ENCODE assay signal across 1 mouse cellular context in genomic region chr11:101982981-101983411, GRCm38 (mm10).
TF ChIP-seq lines count a peak whose summit lies in the region.

No protein-coding gene starts in this region.

TF ChIP-seq in CH12.LX, 34 proteins besides CTCF, POLR2A, EP300 and RAD21 (continued from another document):
- TF ChIP-seq TBP (conservative IDR thresholded peaks at IDR 0.05; ENCODE audit: low read depth, low read length) (no peak), MAX (IDR thresholded peaks at IDR 0.05; ENCODE audit: low read length) (no peak), MEF2A (IDR thresholded peaks at IDR 0.05; ENCODE audit: borderline replicate concordance, low read depth, low read length) (no peak)
